Mouse (Mus musculus) embryonic facial prominence, embryonic 11.5 days (tissue): Measurements from ENCODE around the gene Vps26a. TPM values are rescaled to one million over a fixed set of nuclear protein-coding genes. Genes with fewer than 3 reads are reported as not detected.
A peak's percentile ranks its signal among the peaks of the same experiment; 100 is the strongest.

Experiments used
- ATAC-seq: fragments of 200-750 bp; cut with Nextera tagmentation; replicated peaks from 2 replicates; pipeline ENCODE4 v1.8.0; 2017; ENCODE audit warnings: low read depth; ENCODE audit not compliant: insufficient number of reproducible peaks, low FRiP score, low TSS enrichment
- DNase-seq: peaks from one replicate; pipeline ENCODE4 v3.0.0-alpha.2; 2015; ENCODE audit warnings: low spot score
- H3K27ac ChIP-seq: fragments of 300-500 bp; sonication (generic); replicated peaks from 2 replicates; pipeline ENCODE4 v1.5.1; 2014; ENCODE audit warnings: mild to moderate bottlenecking, low read depth, low read length, control low read depth
- H3K27me3 ChIP-seq: fragments of 300-500 bp; sonication (generic); 2 replicates; pipeline ENCODE4 v1.6.1; 2014; ENCODE audit warnings: mild to moderate bottlenecking, low read length, moderate library complexity, mixed read lengths; ENCODE audit not compliant: control insufficient read depth, insufficient read depth
- H3K36me3 ChIP-seq: fragments of 300-500 bp; sonication (generic); replicated peaks from 2 replicates; pipeline ENCODE4 v1.6.1; 2014; ENCODE audit warnings: low read depth, mild to moderate bottlenecking, low read length, moderate library complexity, mixed read lengths; ENCODE audit not compliant: control insufficient read depth, insufficient read depth
- H3K4me1 ChIP-seq: fragments of 300-500 bp; sonication (generic); 2 replicates; pipeline ENCODE4 v1.6.1; 2014; ENCODE audit warnings: low read length, mixed read lengths; ENCODE audit not compliant: control insufficient read depth, insufficient read depth
- H3K4me2 ChIP-seq: fragments of 300-500 bp; sonication (generic); 2 replicates; pipeline ENCODE4 v1.6.1; 2014; ENCODE audit warnings: low read depth, mild to moderate bottlenecking, control low read depth, low read length, moderate library complexity
- H3K4me3 ChIP-seq: fragments of 300-500 bp; sonication (generic); 2 replicates; pipeline ENCODE4 v1.5.1; 2014; ENCODE audit warnings: low read depth, low read length, control low read depth
- H3K9ac ChIP-seq: fragments of 300-500 bp; sonication (generic); replicated peaks from 2 replicates; pipeline ENCODE4 v1.6.1; 2014; ENCODE audit warnings: mild to moderate bottlenecking, control low read depth, low read length
- H3K9me3 ChIP-seq: fragments of 300-500 bp; sonication (generic); replicated peaks from 2 replicates; pipeline ENCODE4 v1.6.1; 2016; ENCODE audit warnings: mild to moderate bottlenecking, low read length, inconsistent platforms, mixed read lengths; ENCODE audit not compliant: control insufficient read depth
- WGBS: fragments of 180-500 bp; shearing (Covaris S2); extraction: QIAGEN DNeasy Blood & Tissue Kit; methylation state at CpG from one replicate; pipeline ENCODE4 v1.1.7; 2014; 5-methylcytosine and 5-hydroxymethylcytosine counted together
- polyA plus RNA-seq: library from polyadenylated mRNA; unstranded; fragments of >200 nt; fragmentation: Nextera tagmentation; extraction: Ambion mirVana; gene quantifications from 2 replicates; pipeline ENCODE4 v1.2.1, GENCODE M21; 2014

Gene Vps26a
- polyA plus RNA-seq, 1 experiment from 2014 or later: 101 TPM

- Histone ChIP-seq H3K4me1 (no peaks in the 10 kb centered on the region), H3K27ac (no peak overlapping the region), H3K4me3 (no peak overlapping the region), H3K27me3 (no peaks in the 10 kb centered on the region), H3K9me3 (no peaks in the 10 kb centered on the region), H3K9ac (no peak overlapping the region), H3K36me3 (no peaks in the 10 kb centered on the region), H3K4me2 (no peak overlapping the region)
- WGBS: 72% methylated on average over 6 of the region's 6 CpGs
- ATAC-seq (no peak), DNase-seq (no peak)
These were observed 66.2 kb downstream of the Vps26a start for GRCm38 (mm10) chr10:62420399-62420798.

- Histone ChIP-seq H3K4me1 (no peaks in the 10 kb centered on the region), H3K27me3 (no peaks in the 10 kb centered on the region), H3K9ac (no peak overlapping the region), H3K36me3 (no peaks in the 10 kb centered on the region), H3K27ac (no peak overlapping the region), H3K4me2 (no peak overlapping the region), H3K9me3 (no peaks in the 10 kb centered on the region), H3K4me3 (no peak overlapping the region)
- DNase-seq (no peak), ATAC-seq (no peak)
- 68% methylated on average over 5 of the region's 5 CpGs for WGBS
These were observed 67.2 kb downstream of the Vps26a start for GRCm38 (mm10) chr10:62419422-62419821.

GRCm38 (mm10) chr10:62418831-62419356 is 67.7 kb downstream of the Vps26a start:
- no peaks in the 10 kb centered on the region for H3K36me3 ChIP-seq
- H3K9ac ChIP-seq: no peak overlapping the region
- ATAC-seq (no peak), DNase-seq (no peak)
- WGBS: 52% methylated on average over 7 of the region's 7 CpGs
- no peaks in the 10 kb centered on the region for H3K27me3 ChIP-seq
- H3K4me3 ChIP-seq: no peak overlapping the region
- H3K27ac ChIP-seq: no peak overlapping the region
- no peaks in the 10 kb centered on the region for H3K4me1 ChIP-seq
- H3K9me3 ChIP-seq: no peaks in the 10 kb centered on the region
- H3K4me2 ChIP-seq: no peak overlapping the region

- no peak overlapping the region for H3K4me2 ChIP-seq
- H3K27ac ChIP-seq: no peak overlapping the region
- no peak overlapping the region for H3K4me3 ChIP-seq
- no peaks in the 10 kb centered on the region for H3K27me3 ChIP-seq
- DNase-seq (no peak), ATAC-seq (no peak)
- H3K9me3 ChIP-seq: no peaks in the 10 kb centered on the region
- no peak overlapping the region for H3K9ac ChIP-seq
- WGBS: 41% methylated on average over 4 of the region's 4 CpGs
- H3K36me3 ChIP-seq: no peaks in the 10 kb centered on the region
- no peaks in the 10 kb centered on the region for H3K4me1 ChIP-seq
These were observed 73.0 kb downstream of the Vps26a start for GRCm38 (mm10) chr10:62413606-62413982.

- no peak for ATAC-seq
- H3K27ac ChIP-seq: no peak overlapping the region
- 32% methylated on average over 8 of the region's 8 CpGs for WGBS
These were observed 73.5 kb downstream of the Vps26a start for GRCm38 (mm10) chr10:62412906-62413605.

GRCm38 (mm10) chr10:62411431-62412410 is 74.9 kb downstream of the Vps26a start:
- no peaks in the 10 kb centered on the region for H3K27me3 ChIP-seq
- H3K27ac ChIP-seq: no peak overlapping the region
- ATAC-seq (no peak), DNase-seq (no peak)
- H3K36me3 ChIP-seq: no peaks in the 10 kb centered on the region
- H3K4me1 ChIP-seq: no peaks in the 10 kb centered on the region
- no peak overlapping the region for H3K4me2 ChIP-seq
- H3K9me3 ChIP-seq: no peaks in the 10 kb centered on the region
- H3K4me3 ChIP-seq: no peak overlapping the region
- H3K9ac ChIP-seq: no peak overlapping the region
- WGBS: 69% methylated on average over 19 of the region's 19 CpGs

More at GRCm38 (mm10) chr10:62412906-62413605, 73.5 kb downstream of the Vps26a start:
- DNase-seq: no peak
- no peaks in the 10 kb centered on the region for H3K36me3 ChIP-seq
- no peak overlapping the region for H3K4me3 ChIP-seq
- H3K4me1 ChIP-seq: no peaks in the 10 kb centered on the region
- H3K9me3 ChIP-seq: no peaks in the 10 kb centered on the region
- no peak overlapping the region for H3K4me2 ChIP-seq
- H3K27me3 ChIP-seq: no peaks in the 10 kb centered on the region
- no peak overlapping the region for H3K9ac ChIP-seq

- 11% methylated on average over 5 of the region's 5 CpGs for WGBS
- Histone ChIP-seq H3K36me3 (no peaks in the 10 kb centered on the region), H3K27me3 (no peaks in the 10 kb centered on the region), H3K4me2 (no peak overlapping the region), H3K27ac (no peak overlapping the region), H3K9ac (no peak overlapping the region), H3K4me3 (no peak overlapping the region), H3K4me1 (no peaks in the 10 kb centered on the region), H3K9me3 (no peaks in the 10 kb centered on the region)
- ATAC-seq: no peak
- DNase-seq: peak; percentile 78
These were observed 75.7 kb downstream of the Vps26a start for GRCm38 (mm10) chr10:62410943-62411342.
